Mouse (Mus musculus) thymus, adult 2 months (tissue): ENCODE measurements at regions not wholly inside any gene's neighbourhood (a gene's known extent, or its start where the extent isn't known, plus 50 kb on each side); places are given as distances from the start of the nearest gene placed in this dataset.

Source experiments
- DNase-seq: peaks from one replicate; pipeline ENCODE4 v3.0.0; 2021
- H3K27ac ChIP-seq: fragments of 200-500 bp; 2 replicates; pipeline ENCODE4 v1.5.1; 2012; ENCODE audit warnings: low read length, control low read depth; ENCODE audit not compliant: control insufficient read depth, insufficient read depth
- H3K27me3 ChIP-seq: fragments of 200-500 bp; 2 replicates; pipeline ENCODE4 v1.6.1; 2012; ENCODE audit warnings: mild to moderate bottlenecking, low read length, moderate library complexity, mixed read lengths; ENCODE audit not compliant: control insufficient read depth, insufficient read depth
- H3K36me3 ChIP-seq: fragments of 200-500 bp; 2 replicates; pipeline ENCODE4 v1.6.1; 2012; ENCODE audit warnings: mild to moderate bottlenecking, low read length, moderate library complexity; ENCODE audit not compliant: control insufficient read depth, insufficient read depth
- H3K4me1 ChIP-seq: fragments of 200-500 bp; replicated peaks from 2 replicates; pipeline ENCODE4 v1.6.1; 2012; ENCODE audit warnings: low read length; ENCODE audit not compliant: control insufficient read depth, insufficient read depth
- H3K4me3 ChIP-seq: fragments of 200-500 bp; 2 replicates; pipeline ENCODE4 v1.5.1; 2012; ENCODE audit warnings: mild to moderate bottlenecking, low read length, control low read depth, moderate library complexity; ENCODE audit not compliant: control insufficient read depth, insufficient read depth
- CTCF ChIP-seq: fragments of 200-500 bp; IDR thresholded peaks from 2 replicates; pipeline ENCODE4 v1.5.1; 2012; ENCODE audit warnings: mild to moderate bottlenecking, control low read depth, low read length, moderate library complexity, borderline replicate concordance; ENCODE audit not compliant: control insufficient read depth, poor library complexity, insufficient read depth; ENCODE audit errors: extremely low read depth
- POLR2A ChIP-seq: fragments of 200-500 bp; IDR thresholded peaks from 2 replicates; pipeline ENCODE4 v1.6.1; 2012; ENCODE audit warnings: mild to moderate bottlenecking, low read length, control low read depth, moderate library complexity; ENCODE audit not compliant: control insufficient read depth, poor library complexity, insufficient read depth; ENCODE audit errors: extremely low read depth
- WGBS: fragments of 180-500 bp; shearing (Covaris S2); methylation state at CpG from one replicate; pipeline ENCODE4 v1.1.7; 2018; 5-methylcytosine and 5-hydroxymethylcytosine counted together

- Histone ChIP-seq H3K4me1 (no peaks in the 10 kb centered on the region), H3K4me3 (no peak overlapping the region), H3K36me3 (no peaks in the 10 kb centered on the region), H3K27me3 (no peaks in the 10 kb centered on the region), H3K27ac (no peak overlapping the region)
- no peak for TF ChIP-seq POLR2A
- 98% methylated on average over 3 of the region's 3 CpGs for WGBS
- DNase-seq: no peak
Observed at GRCm38 (mm10) chr1:183562853-183563252, 144.8 kb downstream of the Hhipl2 start.

- H3K36me3 ChIP-seq: no peaks in the 10 kb centered on the region
- WGBS: 81% methylated on average over 10 of the region's 10 CpGs
Observed at GRCm38 (mm10) chr1:183573621-183574585, 155.9 kb downstream of the Hhipl2 start.

GRCm38 (mm10) chr1:183584861-183585260 lies 166.8 kb downstream of the Hhipl2 start:
- TF ChIP-seq POLR2A (no peak), CTCF (no peak)
- Histone ChIP-seq H3K27me3 (no peaks in the 10 kb centered on the region), H3K4me1 (no peaks in the 10 kb centered on the region), H3K36me3 (no peaks in the 10 kb centered on the region), H3K4me3 (no peak overlapping the region), H3K27ac (no peak overlapping the region)
- DNase-seq: no peak
- 80% methylated on average over 6 of the region's 6 CpGs for WGBS

More at GRCm38 (mm10) chr1:183573621-183574585, 155.9 kb downstream of the Hhipl2 start:
- H3K27me3 ChIP-seq: no peaks in the 10 kb centered on the region
- no peak for TF ChIP-seq POLR2A
- TF ChIP-seq CTCF: no peak
- no peak overlapping the region for H3K4me3 ChIP-seq
- no peaks in the 10 kb centered on the region for H3K4me1 ChIP-seq
- no peak overlapping the region for H3K27ac ChIP-seq
- DNase-seq: no peak

DNA sequence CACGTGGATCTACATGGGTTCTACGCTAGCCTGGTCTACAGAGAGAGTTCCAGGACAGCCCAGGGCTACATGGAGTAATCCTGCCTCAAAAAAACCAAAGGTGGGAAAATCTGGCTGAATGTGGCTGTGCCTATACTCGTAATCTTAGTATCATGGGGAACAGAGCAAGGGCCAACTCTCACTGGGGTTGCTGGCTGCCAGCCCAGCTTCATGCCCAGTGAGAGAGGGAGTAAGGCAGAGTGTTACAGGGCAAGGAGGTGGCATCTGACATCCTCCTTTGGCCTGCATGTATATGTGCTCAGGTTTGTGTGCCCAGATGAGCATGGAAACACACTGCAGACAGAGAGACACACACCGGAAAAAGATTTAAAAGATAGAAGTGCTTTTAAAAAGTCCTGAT lies 168.4 kb downstream of the Hhipl2 start:
- 87% methylated on average over 4 of the region's 4 CpGs for WGBS

GRCm38 (mm10) chr1:183595306-183595705 lies 177.3 kb downstream of the Hhipl2 start:
- H3K4me3 ChIP-seq: no peak overlapping the region
- no peak for DNase-seq
- H3K4me1 ChIP-seq: no peaks in the 10 kb centered on the region
- TF ChIP-seq POLR2A (no peak), CTCF (no peak)
- H3K36me3 ChIP-seq: no peaks in the 10 kb centered on the region
- no peaks in the 10 kb centered on the region for H3K27me3 ChIP-seq
- no peak overlapping the region for H3K27ac ChIP-seq
- 90% methylated on average over 5 of the region's 5 CpGs for WGBS

More for the DNA sequence above, 168.4 kb downstream of the Hhipl2 start:
- Histone ChIP-seq H3K27ac (no peak overlapping the region), H3K27me3 (no peaks in the 10 kb centered on the region), H3K36me3 (no peaks in the 10 kb centered on the region), H3K4me1 (no peaks in the 10 kb centered on the region), H3K4me3 (no peak overlapping the region)
- TF ChIP-seq POLR2A: no peak
- DNase-seq: no peak

DNA sequence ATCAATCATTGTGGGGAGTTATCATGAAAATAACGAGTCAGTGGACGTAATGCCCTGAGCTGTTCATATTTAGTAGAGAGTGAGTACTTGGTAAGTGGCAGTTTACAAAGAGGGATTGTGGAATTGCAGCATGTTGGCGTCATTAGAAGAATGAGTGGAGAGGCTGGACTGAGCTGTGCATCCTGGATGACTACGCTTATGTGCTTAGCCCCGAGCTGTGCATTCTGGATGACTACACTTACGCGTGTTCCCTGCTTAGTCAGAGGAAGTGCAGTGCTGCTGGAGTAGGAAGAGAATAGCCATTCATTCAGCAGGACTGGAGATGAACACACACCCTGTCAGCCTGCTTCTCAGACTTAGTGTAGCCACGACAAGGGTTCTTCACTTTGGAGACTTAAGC lies 182.5 kb downstream of the Hhipl2 start:
- Histone ChIP-seq H3K27me3 (no peaks in the 10 kb centered on the region), H3K36me3 (no peaks in the 10 kb centered on the region), H3K4me1 (no peaks in the 10 kb centered on the region), H3K4me3 (no peak overlapping the region), H3K27ac (no peak overlapping the region)
- WGBS: 87% methylated on average over 8 of the region's 8 CpGs
- TF ChIP-seq POLR2A (no peak), CTCF (no peak)
- no peak for DNase-seq
